8 mouse cellular contexts compared by ENCODE assay signal in genomic region chr19:45540657-45541408, GRCm38 (mm10). TPM values are rescaled to one million over a fixed set of nuclear protein-coding genes. Genes with fewer than 3 reads are reported as not detected.
DNase-seq lines count a peak whose midpoint lies in the region; ATAC-seq and TF ChIP-seq lines count a peak whose summit lies in the region.

No protein-coding gene starts in this region.

- H3K27me3 ChIP-seq in heart, embryonic 10.5 days (ENCODE audit: insufficient read depth, poor library complexity, severe bottlenecking) = peaks cover 91% of the 10 kb centered on the region
- peaks cover 6% of the 10 kb centered on the region for H3K27me3 ChIP-seq in heart, adult 2 months (ENCODE audit: control insufficient read depth, insufficient read depth, low read length)
- H3K27me3 ChIP-seq in thymus, adult 2 months (ENCODE audit: control insufficient read depth, insufficient read depth, low read length) = no peaks in the 10 kb centered on the region
- peaks cover 39% of the 10 kb centered on the region for H3K27me3 ChIP-seq in liver, embryonic 13.5 days

- no peak for TF ChIP-seq POLR2A in heart, adult 2 months (IDR thresholded peaks at IDR 0.05; ENCODE audit: insufficient read depth, low read depth, low read length)
- TF ChIP-seq POLR2A in thymus, adult 2 months (IDR thresholded peaks at IDR 0.05; ENCODE audit: control insufficient read depth, extremely low read depth, insufficient read depth, low read length, poor library complexity) = no peak

- no peaks in the 10 kb centered on the region for H3K79me2 ChIP-seq in heart, adult 2 months (replicated peaks; ENCODE audit: control insufficient read depth, insufficient read depth, low read length)

- WGBS in heart, embryonic 10.5 days = 27% methylated on average over 8 of the region's 8 CpGs
- 37% methylated on average over 8 of the region's 8 CpGs for WGBS in heart, adult 2 months
- 49% methylated on average over 8 of the region's 8 CpGs for WGBS in thymus, adult 2 months
- 50% methylated on average over 8 of the region's 8 CpGs for WGBS in liver, embryonic 13.5 days (ENCODE audit: insufficient replicate concordance)

- peak overlapping the region; percentile 81 for H3K4me2 ChIP-seq in liver, embryonic 13.5 days

- no peak for DNase-seq in heart, embryonic 10.5 days (ENCODE audit: low spot score)
- DNase-seq in heart, adult 2 months = no peak
- peak; percentile 55 for DNase-seq in thymus, postnatal 0 days (ENCODE audit: low spot score)
- no peak for DNase-seq in thymus, adult 2 months
- no peak for DNase-seq in liver, embryonic 13.5 days
- DNase-seq in thymus, postnatal 4 days = peak; percentile 53
- DNase-seq in urinary bladder, postnatal 10 days (ENCODE audit: low spot score) = no peak
- no peak for DNase-seq in urinary bladder, postnatal 36 days (ENCODE audit: low spot score in 2 of 2)

- H3K9ac ChIP-seq in heart, adult 2 months (ENCODE audit: low read depth, low read length) = no peak overlapping the region
- no peak overlapping the region for H3K9ac ChIP-seq in liver, embryonic 13.5 days

- intact Hi-C loops in heart, adult 2 months (cut with DNase I) = no loop called here

- H3K27ac ChIP-seq in heart, embryonic 10.5 days = peak overlapping the region; percentile 79
- no peak overlapping the region for H3K27ac ChIP-seq in heart, adult 2 months
- no peak overlapping the region for H3K27ac ChIP-seq in thymus, adult 2 months (ENCODE audit: control insufficient read depth, insufficient read depth, low read length)
- no peak overlapping the region for H3K27ac ChIP-seq in liver, embryonic 13.5 days

- H3K36me3 ChIP-seq in heart, embryonic 10.5 days = no peaks in the 10 kb centered on the region
- H3K36me3 ChIP-seq in heart, adult 2 months (ENCODE audit: control insufficient read depth, insufficient read depth, low read length) = no peaks in the 10 kb centered on the region
- no peaks in the 10 kb centered on the region for H3K36me3 ChIP-seq in thymus, adult 2 months (ENCODE audit: control insufficient read depth, insufficient read depth, low read length)
- H3K36me3 ChIP-seq in liver, embryonic 13.5 days = no peaks in the 10 kb centered on the region

- no peaks in the 10 kb centered on the region for H3K9me3 ChIP-seq in heart, embryonic 10.5 days
- H3K9me3 ChIP-seq in liver, embryonic 13.5 days (replicated peaks) = no peaks in the 10 kb centered on the region

- TF ChIP-seq EP300 in heart, adult 2 months (IDR thresholded peaks at IDR 0.05; ENCODE audit: insufficient read depth, low read depth, low read length) = no peak

- peaks cover 34% of the 10 kb centered on the region for H3K4me1 ChIP-seq in heart, embryonic 10.5 days
- H3K4me1 ChIP-seq in heart, adult 2 months (ENCODE audit: control insufficient read depth, insufficient read depth, low read length) = peaks cover 3% of the 10 kb centered on the region
- H3K4me1 ChIP-seq in thymus, adult 2 months (replicated peaks; ENCODE audit: control insufficient read depth, insufficient read depth, low read length) = peaks cover 31% of the 10 kb centered on the region
- peaks cover 53% of the 10 kb centered on the region for H3K4me1 ChIP-seq in liver, embryonic 13.5 days (replicated peaks)

- TF ChIP-seq CTCF in heart, adult 2 months (IDR thresholded peaks at IDR 0.05) = no peak
- TF ChIP-seq CTCF in thymus, adult 2 months (IDR thresholded peaks at IDR 0.05; ENCODE audit: borderline replicate concordance, control insufficient read depth, extremely low read depth, insufficient read depth, low read length, poor library complexity) = no peak

- ATAC-seq in liver, embryonic 13.5 days (ENCODE audit: low read depth) = no peak

- peak overlapping the region; percentile 59 for H3K4me3 ChIP-seq in heart, embryonic 10.5 days
- no peak overlapping the region for H3K4me3 ChIP-seq in heart, adult 2 months
- no peak overlapping the region for H3K4me3 ChIP-seq in thymus, adult 2 months (ENCODE audit: control insufficient read depth, insufficient read depth, low read length)
- peak overlapping the region; percentile 55 for H3K4me3 ChIP-seq in liver, embryonic 13.5 days (replicated peaks)

RNA-seq across cellular contexts. Expression of gene Poll, which starts 19.5 kb away (rescaled TPM):
- 19.2 and 19.4 TPM in 2 replicates for polyA plus RNA-seq in heart, embryonic 10.5 days (2016; fragmentation: Nextera tagmentation; extraction: Ambion mirVana)
- 1 to 10 TPM; 9.7 to 9.8 TPM for total RNA-seq in heart, adult 2 months (2021)
- 9.5 and 10.7 TPM in 2 replicates for polyA plus RNA-seq in heart, adult 2 months (2012; rRNA removed)
- polyA plus RNA-seq in thymus, postnatal 0 days (2015; fragmentation: Nextera tagmentation; extraction: Ambion mirVana) = 5.1 and 5.7 TPM in 2 replicates
- polyA plus RNA-seq in thymus, adult 2 months (2012; rRNA removed) = 6.7 and 6.8 TPM in 2 replicates
- polyA plus RNA-seq in liver, embryonic 13.5 days (2015; fragmentation: Nextera tagmentation; extraction: Ambion mirVana) = 6.7 and 7.1 TPM in 2 replicates

RNA-seq across cellular contexts. Expression of gene Gm17018, which starts 19.6 kb away (rescaled TPM):
- polyA plus RNA-seq in heart, embryonic 10.5 days (2016; fragmentation: Nextera tagmentation; extraction: Ambion mirVana) = 32.5 and 35.0 TPM in 2 replicates
- 10 to 100 TPM; 22.1 to 22.4 TPM for total RNA-seq in heart, adult 2 months (2021)
- 6.1 and 10.2 TPM in 2 replicates for polyA plus RNA-seq in heart, adult 2 months (2012; rRNA removed)
- 49.5 and 54.3 TPM in 2 replicates for polyA plus RNA-seq in thymus, postnatal 0 days (2015; fragmentation: Nextera tagmentation; extraction: Ambion mirVana)
- polyA plus RNA-seq in thymus, adult 2 months (2012; rRNA removed) = 11.9 and 14.6 TPM in 2 replicates
- 19.9 and 21.5 TPM in 2 replicates for polyA plus RNA-seq in liver, embryonic 13.5 days (2015; fragmentation: Nextera tagmentation; extraction: Ambion mirVana)

Comparison
In these comparisons a context has a peak if more than half of its experiments do, and no peak if none do; other contexts are left out.
1. DNase-seq: peak in thymus, postnatal 0 days (single experiment) and thymus, postnatal 4 days (single experiment); none in heart, embryonic 10.5 days (single experiment), heart, adult 2 months (0 of 2), thymus, adult 2 months (single experiment), liver, embryonic 13.5 days (single experiment), urinary bladder, postnatal 10 days (single experiment) and urinary bladder, postnatal 36 days (0 of 2).
2. H3K4me3 ChIP-seq: peak in heart, embryonic 10.5 days (single experiment) and liver, embryonic 13.5 days (single experiment); none in heart, adult 2 months (single experiment) and thymus, adult 2 months (single experiment).